Mouse (Mus musculus): ENCODE measurements at regions not wholly inside any gene's neighbourhood (a gene's known extent, or its start where the extent isn't known, plus 50 kb on each side); places are given as distances from the start of the nearest gene placed in this dataset.

GRCm38 (mm10) chr1:41810318-41810964 lies 885.1 kb upstream of the Pou3f3 start:
- DNase-seq: peak; percentile 66 to 67

GRCm38 (mm10) chr1:41811130-41811529 lies 884.4 kb upstream of the Pou3f3 start:
- no peak for DNase-seq

GRCm38 (mm10) chr1:41812071-41812470 lies 883.5 kb upstream of the Pou3f3 start:
- no peak for DNase-seq

- no peak for DNase-seq
These were observed 881.2 kb upstream of the Pou3f3 start for GRCm38 (mm10) chr1:41814032-41815005.

- DNase-seq: no peak
These were observed 880.5 kb upstream of the Pou3f3 start for GRCm38 (mm10) chr1:41815021-41815420.

- no peak for DNase-seq
These were observed 872.8 kb upstream of the Pou3f3 start for GRCm38 (mm10) chr1:41822742-41823141.

- no peak for DNase-seq
These were observed 870.3 kb upstream of the Pou3f3 start for GRCm38 (mm10) chr1:41825223-41825622.

GRCm38 (mm10) chr1:41831641-41832040 lies 863.9 kb upstream of the Pou3f3 start:
- DNase-seq: no peak
